Mouse (Mus musculus) bone marrow macrophage, adult 2 months (primary cell): Measurements from ENCODE around the gene Pde6h. TPM values are rescaled to one million over a fixed set of nuclear protein-coding genes. Genes with fewer than 3 reads are reported as not detected.
"Not testable (repeated sequence)": the region's sequence is repeated elsewhere in the genome, so short reads cannot be mapped to it uniquely, and the experiment has no call there.

Experiments used
- H3K27ac ChIP-seq: 2 replicates; pipeline ENCODE4 v1.5.1; 2012; ENCODE audit warnings: low read depth, low read length; ENCODE audit not compliant: insufficient read depth
- H3K4me1 ChIP-seq: 2 replicates; pipeline ENCODE4 v1.6.1; 2012; ENCODE audit warnings: low read length; ENCODE audit not compliant: control insufficient read depth, insufficient read depth
- H3K4me3 ChIP-seq: 2 replicates; pipeline ENCODE4 v1.5.1; 2012; ENCODE audit warnings: mild to moderate bottlenecking, low read length, moderate library complexity; ENCODE audit not compliant: insufficient read depth
- CTCF ChIP-seq: IDR thresholded peaks from 2 replicates; pipeline ENCODE4 v1.5.1; 2012; ENCODE audit warnings: low read depth, mild to moderate bottlenecking, low read length, moderate library complexity
- POLR2A ChIP-seq: IDR thresholded peaks from 2 replicates; pipeline ENCODE4 v1.6.1; 2012; ENCODE audit warnings: mild to moderate bottlenecking, low read depth, low read length, borderline replicate concordance
- polyA plus RNA-seq: library from polyadenylated mRNA; stranded (reverse); fragments of >200 nt; gene quantifications from 2 replicates; pipeline ENCODE4 v1.2.4, GENCODE M21; 2012; ENCODE audit not compliant: missing spikeins, insufficient read depth, insufficient read length

The Pde6h gene
- 1.1 and 2.4 TPM in 2 replicates for polyA plus RNA-seq

DNA sequence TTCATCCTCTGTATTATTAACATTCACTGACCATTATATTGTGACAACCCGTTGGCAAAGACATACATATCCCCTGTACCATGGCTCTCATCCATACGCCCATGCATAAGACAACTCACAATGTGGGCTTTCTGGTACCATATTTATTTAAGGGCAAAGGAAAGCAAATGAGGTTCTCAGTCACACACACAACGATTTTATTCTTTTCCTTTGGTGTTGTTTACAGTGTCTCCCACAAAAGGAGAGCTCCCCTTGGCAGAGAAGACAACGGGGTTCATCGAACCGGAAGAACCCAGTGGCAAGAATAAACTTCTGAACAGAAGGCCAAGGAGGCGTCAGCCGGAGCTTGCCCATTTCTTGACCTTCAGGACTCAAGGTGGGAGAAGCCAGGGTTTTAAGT is at the start of gene Pde6h:
Gene Pde6h (plus strand): TSS at position 301 of the 400 bp plus-strand sequence.
- H3K4me1 ChIP-seq, result peaks cover 5% of the 10 kb centered on the region
- H3K27ac ChIP-seq, result no peak within 1 kb of the TSS
- no peak within 1 kb of the TSS for H3K4me3 ChIP-seq
- no peak for TF ChIP-seq CTCF
- no peak for TF ChIP-seq POLR2A

DNA sequence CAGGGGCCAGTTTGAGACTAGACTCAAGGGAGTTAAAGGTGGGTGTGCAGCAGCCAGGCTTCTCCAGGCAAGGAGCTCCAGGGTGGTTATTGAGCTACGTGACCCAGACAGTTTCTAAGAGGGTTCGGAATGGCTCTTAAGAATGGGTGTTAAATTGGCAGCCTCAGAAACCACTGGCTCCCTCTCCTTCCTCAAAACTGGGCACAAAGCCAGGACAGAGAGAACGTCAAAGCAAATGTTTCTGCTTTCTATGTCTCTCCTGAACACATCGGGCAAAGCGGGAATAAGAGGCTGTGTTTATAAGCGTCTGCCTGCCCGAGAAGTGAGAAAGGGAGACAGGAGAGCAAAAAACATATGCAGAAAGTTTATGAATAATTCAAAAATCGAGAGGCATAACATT is 49.0 kb upstream of the Pde6h start:
- Histone ChIP-seq H3K4me1 (0 out of 2 replicates have a peak, but pooled peaks cover 2% of the 10 kb centered on the region), H3K27ac (no peak overlapping the region), H3K4me3 (no peak overlapping the region)
- TF ChIP-seq CTCF, result no peak
- TF ChIP-seq POLR2A, result no peak

DNA sequence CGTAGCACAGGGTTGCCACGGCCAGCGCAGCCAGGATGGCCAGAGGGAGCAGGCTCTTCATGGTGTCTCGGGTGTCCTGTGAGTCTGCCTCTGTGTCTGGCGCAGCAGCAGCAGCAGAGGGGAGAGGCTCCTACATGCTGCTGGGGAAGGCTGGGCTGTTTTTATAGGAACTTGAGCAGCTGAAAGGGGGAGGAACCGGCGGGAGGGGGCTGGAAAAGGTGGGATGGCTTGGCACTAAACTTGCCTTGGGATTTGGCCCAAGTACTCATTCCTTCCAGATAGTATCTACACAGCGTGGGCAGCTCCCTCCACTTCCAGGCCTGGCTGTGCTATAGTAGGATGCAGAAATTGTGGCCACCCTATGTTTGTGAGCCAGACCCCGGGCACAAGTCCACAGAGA is 48.0 kb upstream of the Pde6h start, which contains the start of gene Mgp:
Gene Mgp (minus strand): TSS at position 154 of the 400 bp plus-strand sequence.
- TF ChIP-seq POLR2A, result no peak
- no peak for TF ChIP-seq CTCF
- Histone ChIP-seq H3K4me3 (no peak within 1 kb of the TSS), H3K27ac (no peak within 1 kb of the TSS), H3K4me1 (0 out of 2 replicates have a peak, but pooled peaks cover 2% of the 10 kb centered on the region)

DNA sequence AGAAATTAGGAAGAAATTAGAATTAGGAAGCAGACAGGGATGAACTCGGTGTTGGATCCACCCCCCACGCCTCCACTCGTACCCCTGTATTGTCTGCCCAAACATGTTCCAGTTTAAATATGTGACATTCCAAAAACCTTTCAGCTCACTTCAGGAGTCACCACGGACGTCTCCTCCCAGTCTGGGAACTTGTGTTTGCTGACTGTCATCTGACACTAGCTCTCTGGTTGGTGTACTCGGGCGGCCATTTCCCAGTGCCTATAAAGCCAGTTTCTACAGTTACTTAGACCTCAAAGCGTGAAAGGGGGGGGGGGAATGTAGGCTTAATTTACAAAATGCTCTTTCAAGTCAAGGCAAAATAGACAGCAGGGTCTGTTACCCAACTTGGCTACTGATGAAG is 42.0 kb upstream of the Pde6h start:
- H3K27ac ChIP-seq, result no peak overlapping the region
- H3K4me3 ChIP-seq, result no peak overlapping the region
- TF ChIP-seq CTCF, result no peak
- no peak for TF ChIP-seq POLR2A
- no peaks in the 10 kb centered on the region for H3K4me1 ChIP-seq

DNA sequence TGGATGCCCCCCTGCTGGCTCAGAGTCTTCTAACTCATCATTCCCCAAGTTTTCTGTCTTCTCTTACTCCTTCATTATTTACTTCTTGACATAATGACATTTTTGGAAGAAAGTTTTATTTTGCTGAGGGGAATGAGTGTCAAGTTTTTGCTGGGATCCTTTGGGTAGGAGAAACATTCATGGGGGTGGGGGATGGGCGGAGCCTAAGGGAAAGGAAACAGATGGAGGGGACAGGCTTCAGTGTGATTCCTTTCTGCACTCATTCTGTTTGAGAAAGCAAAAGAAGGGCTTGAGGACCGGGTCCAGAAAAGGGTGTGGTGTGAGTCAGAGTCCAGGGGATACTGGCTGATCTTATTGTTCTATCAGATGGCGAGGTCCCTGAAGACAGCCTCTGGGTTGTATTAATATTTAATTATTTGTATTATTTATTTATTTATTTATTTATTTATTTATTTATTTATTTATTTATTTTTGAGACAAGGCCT is 40.2 kb upstream of the Pde6h start:
- H3K4me3 ChIP-seq, result no peak overlapping the region
- TF ChIP-seq CTCF, result no peak
- no peak for TF ChIP-seq POLR2A
- H3K27ac ChIP-seq, result no peak overlapping the region
- H3K4me1 ChIP-seq, result no peaks in the 10 kb centered on the region

DNA sequence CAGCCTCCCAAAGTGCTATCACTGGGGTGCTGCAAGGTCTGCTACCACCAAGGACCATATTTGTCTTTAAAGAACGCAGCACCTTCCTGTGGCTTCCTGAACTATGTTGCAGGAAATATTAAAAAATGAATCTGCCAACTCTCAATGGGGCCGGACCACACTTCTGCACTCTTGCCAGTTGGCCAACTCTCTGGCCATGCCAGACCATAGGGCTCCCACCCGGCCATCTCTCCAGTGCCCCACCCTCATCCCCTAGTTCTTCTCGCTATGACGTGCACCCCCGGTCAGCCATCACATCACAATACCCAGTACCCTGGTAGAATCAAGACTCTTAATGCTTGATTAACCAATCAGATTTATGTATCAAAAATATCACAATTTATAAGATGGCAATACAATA is 39.7 kb upstream of the Pde6h start:
- Histone ChIP-seq H3K27ac (no peak overlapping the region), H3K4me1 (no peaks in the 10 kb centered on the region), H3K4me3 (no peak overlapping the region)
- TF ChIP-seq CTCF (no peak), POLR2A (no peak)

DNA sequence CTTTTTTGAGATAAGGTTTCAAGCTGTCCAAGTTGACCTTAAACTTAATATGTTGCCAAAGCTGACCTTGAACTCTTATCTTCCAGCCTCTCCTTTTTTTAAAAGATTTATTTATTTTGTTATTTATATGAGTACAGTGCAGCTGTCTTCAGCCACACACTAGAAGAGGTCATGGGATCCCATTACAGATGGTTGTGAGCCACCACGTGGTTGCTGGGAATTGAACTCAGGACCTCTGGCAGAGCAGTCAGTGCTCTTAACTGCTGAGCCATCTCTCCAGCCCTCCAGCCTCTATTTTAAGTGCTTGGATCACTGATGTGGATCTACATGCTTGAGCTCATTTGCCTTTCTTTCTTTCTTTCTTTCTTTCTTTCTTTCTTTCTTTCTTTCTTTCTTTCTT is 38.9 kb upstream of the Pde6h start:
- H3K27ac ChIP-seq, H3K4me1 ChIP-seq, H3K4me3 ChIP-seq: not testable (repeated sequence)

DNA sequence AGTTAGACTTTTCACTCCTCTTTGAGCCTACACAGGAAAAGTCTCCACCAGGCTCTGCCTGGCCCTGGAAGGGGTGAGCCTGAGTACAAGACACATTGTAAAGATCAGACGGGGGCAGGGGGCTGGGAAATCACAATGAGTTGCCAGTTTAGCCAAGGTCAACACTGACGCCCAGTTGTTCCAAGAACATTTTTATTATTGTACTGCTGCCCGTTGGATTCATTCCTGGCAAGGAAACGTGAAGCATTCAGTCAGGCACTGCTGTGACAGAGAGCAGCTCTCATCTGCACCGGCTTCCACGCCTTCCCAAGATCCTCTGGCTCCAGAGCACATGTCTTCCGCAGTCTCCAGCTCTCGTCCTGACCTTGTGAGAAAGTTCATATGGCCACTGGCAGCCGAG is 35.8 kb upstream of the Pde6h start:
- Histone ChIP-seq H3K4me3 (no peak overlapping the region), H3K27ac (no peak overlapping the region), H3K4me1 (peaks cover 7% of the 10 kb centered on the region)
- TF ChIP-seq POLR2A (no peak), CTCF (no peak)

DNA sequence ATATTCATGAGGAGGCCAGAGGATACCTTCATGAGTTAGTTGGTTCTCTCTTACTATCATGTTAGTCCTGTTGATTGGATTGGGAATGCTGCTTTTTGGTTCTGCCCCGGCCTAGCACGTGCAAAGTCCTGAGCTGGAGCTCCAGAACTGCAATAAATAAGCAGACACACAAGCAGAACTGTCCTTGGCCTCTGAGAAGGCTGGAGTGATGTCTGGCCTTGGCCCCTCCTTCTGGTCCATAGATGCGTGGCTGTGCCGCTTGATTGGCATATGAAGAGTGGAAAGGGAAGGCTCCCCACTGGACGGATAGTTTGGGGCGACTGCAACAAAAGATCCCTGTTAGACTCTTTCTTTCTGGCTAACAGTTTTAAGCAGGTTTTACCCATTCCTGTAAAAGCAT is 34.6 kb upstream of the Pde6h start:
- Histone ChIP-seq H3K27ac (no peak overlapping the region), H3K4me3 (no peak overlapping the region), H3K4me1 (peaks cover 15% of the 10 kb centered on the region)
- TF ChIP-seq CTCF (no peak), POLR2A (no peak)

DNA sequence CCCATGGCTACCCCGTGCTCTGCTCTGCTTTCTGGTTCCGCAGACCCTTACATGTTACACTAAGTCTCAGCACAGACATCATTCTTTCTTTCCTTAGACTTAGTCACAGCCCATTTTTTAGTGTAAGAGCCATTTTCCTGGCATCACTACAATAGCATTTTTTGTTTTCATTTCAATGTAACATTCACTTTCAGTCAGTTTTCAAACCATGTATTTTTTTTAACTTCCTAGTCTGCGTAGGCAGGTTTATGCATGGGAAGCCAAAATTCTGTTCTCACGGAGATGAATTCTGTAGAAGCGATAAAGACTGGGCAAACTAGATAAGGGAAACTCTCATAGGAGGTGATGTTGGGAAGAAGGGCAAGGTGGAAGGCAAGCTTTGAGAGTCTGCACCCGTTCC is 34.1 kb upstream of the Pde6h start:
- no peak overlapping the region for H3K27ac ChIP-seq
- no peak overlapping the region for H3K4me3 ChIP-seq
- TF ChIP-seq POLR2A, result no peak
- TF ChIP-seq CTCF, result no peak
- H3K4me1 ChIP-seq, result peaks cover 18% of the 10 kb centered on the region

DNA sequence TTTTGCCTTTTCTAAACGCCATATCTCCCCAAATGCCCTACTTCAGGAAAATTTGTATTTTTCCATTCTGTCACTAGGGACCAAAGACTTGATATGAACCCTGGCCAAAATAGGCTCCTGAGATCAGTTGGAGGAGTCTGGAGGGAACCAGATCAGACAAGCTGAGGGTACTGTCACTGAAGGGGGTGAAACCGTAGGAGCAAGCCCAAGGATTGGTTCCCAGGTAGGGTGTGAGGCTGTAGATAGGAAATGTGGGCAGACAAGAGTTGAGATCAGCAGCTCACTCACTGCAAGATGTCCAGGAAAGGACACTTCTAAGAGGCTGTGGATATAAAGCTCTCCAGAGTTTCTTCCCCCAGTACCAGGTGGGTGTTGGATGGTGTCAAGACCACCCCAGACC is 31.6 kb upstream of the Pde6h start:
- Histone ChIP-seq H3K4me3 (no peak overlapping the region), H3K4me1 (peaks cover 19% of the 10 kb centered on the region), H3K27ac (no peak overlapping the region)
- no peak for TF ChIP-seq POLR2A
- TF ChIP-seq CTCF, result no peak
